Mouse (Mus musculus): ENCODE data around the gene Irgm1.
A peak's percentile ranks its signal among the peaks of the same experiment; 100 is the strongest.
"Not testable (repeated sequence)": the region's sequence is repeated elsewhere in the genome, so short reads cannot be mapped to it uniquely, and the experiment has no call there.

The Irgm1 gene

DNA sequence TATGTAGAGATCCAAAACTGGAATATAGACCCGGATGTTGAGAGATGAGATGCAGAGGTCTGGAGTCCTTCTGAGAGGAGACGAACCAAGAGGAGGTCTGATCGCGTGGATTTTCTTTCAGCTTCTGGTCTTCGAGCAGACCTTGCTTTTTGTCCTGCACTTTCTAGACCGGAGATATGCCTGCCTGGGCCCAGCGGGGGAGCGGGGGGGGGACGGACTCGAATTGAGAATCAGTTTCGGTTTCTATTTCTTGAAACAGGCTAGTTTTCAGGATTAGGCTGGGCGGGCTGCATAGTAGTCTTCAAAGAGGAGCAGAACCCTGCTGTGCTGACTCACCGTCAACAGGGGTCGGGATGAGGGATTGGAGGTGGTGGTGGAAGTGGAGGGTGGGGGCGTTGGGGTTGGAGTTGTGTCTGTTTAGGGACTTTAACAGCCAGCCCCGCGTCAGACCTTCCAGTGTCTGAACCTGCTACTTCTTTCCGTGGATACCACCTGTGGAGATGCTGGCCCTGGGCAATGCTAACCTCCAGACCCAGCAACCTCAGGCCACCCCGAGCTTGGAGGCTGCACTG is at the start of gene Irgm1:
Gene Irgm1 (minus strand): TSS at position 483 of the 572 bp plus-strand sequence.
- peak; percentile 46 to 64 for DNase-seq

DNA sequence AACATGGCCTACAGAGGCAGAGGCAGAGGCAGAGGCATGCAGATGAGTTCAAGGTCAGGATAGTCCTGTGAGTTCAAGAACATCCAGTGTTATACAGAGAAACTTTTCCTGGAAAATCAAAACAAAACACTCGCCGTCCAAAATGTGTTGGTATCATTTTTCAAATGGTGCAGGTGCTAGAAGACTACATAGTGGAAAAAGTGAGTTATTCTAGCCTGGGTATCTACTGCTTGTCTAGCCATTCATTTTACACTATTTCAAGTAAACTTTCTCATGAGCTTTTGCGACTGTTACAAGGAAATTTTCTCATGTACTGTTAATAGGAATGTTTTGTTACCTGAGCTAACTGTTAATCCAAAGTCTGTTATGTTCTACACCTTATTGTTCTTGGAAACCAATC is 46.9 kb upstream of the Irgm1 start:
- no peak for DNase-seq

DNA sequence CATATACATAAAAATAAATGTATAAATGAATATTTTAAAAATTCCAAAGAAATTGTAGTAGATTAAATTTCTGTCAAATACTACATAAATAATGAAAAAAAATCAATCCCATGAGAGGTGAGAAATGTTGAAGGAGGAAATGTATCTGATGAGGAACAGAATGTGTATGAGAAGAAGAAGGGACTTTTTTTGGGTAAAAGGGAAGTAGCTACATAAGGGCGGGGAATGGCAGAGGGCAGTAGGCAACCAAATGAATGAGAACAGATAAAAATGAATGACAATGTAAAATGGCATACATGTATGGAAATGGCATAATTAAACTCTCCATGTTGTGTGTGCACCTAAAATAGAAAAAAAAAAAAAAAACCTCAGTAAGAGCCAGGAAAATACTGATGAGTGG is 42.1 kb upstream of the Irgm1 start:
- DNase-seq: no peak

DNA sequence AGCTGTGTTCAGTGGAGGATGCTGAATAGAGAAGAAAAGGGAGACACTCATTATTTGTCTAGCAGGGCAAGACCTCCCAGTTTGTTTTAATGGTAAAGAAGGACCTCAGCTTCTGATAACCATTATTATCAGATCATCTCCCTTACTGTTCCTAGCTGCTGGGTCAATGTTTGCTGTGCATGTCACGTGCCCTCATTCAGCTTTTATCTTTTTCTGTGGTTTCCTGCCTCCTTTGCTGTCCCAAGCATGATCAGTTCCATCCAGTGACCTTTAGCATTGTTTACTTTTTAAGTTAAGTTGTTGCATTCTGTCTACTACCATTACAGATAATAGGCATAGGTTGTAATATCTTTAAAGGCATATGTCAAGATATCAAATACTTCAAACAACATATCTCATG is 37.0 kb upstream of the Irgm1 start:
- no peak for DNase-seq

DNA sequence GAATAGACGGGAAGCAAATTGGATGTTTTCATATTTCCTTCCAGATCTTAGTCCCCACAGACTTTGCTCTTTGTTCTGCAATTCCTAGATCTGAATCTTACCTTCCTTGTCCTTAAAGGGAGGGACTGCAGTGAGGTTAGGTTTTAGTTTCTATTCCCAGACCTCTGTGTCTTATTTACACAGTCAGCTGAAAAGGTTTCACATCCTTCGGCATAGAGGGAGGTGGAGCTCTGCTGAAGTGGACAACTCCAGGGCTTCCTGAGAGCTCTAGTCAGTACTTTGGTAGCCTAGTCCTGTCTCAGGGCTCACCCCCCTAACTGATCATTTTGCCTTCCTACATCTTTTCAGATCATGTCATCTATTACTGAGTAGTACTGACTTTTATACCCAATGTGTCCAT is 30.5 kb upstream of the Irgm1 start, which contains the start of gene Gm5431:
Gene Gm5431 (minus strand): TSS at position 194 of the 400 bp plus-strand sequence.
- DNase-seq: no peak

DNA sequence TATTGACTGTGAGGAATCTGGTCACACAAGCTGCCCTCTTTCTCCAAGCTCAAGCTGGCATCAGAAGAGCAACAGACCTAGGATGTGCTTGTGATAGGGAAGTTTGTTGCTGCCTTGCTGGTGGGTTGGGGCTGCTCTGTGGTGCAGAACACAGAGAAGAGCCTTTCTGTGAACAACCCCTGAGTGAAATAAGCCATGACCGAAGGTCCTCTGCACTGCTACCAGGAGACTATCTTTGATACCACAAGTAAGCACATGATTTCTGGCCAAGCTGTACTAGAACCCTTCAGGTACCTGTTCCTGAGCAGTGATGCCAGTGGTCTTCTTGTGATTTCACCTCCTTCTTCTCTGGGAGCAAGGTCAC is 30.1 kb upstream of the Irgm1 start:
- DNase-seq: not testable (repeated sequence)

DNA sequence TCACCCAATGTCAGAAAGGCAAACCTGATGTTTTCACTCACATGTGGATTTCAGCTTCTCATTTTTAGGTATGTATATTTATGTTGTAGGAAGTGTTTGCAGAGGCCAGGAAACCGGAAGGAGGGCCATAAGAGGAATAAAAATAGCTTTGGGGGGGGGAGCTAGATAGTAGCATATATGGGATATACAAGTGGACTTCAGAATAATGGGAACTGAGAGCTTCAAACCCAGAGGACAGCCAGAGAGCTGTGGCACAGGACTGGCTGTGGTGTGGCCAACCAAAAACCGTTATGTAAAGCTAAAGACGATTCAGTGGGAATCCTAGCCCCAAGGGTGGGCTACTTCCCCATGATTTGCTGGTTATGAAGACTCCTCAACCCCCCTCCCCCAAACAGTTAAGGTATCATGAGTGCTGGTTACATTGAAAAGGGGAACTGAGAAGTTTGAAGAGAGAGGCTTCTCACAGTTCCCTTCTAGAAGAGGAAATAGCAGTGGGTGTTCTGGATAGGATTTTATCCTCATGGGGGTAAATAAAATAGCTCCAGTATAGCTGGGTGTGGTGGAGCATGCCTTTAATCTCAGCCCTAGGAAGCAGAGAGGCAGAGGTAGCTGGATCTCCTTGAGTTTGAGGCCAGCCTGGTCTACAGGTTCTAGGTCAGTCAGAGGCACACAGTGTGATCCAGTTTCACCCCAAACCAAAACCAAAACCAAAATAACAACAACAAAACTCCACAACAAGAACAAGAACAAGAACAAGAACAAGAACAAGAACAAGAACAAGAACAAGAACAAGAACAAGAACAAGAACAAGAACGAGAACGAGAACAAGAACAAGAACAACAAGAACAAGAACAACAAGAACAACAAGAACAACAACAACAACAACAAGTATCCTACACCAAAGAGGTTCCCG is 29.4 kb upstream of the Irgm1 start:
- DNase-seq: not testable (repeated sequence)

DNA sequence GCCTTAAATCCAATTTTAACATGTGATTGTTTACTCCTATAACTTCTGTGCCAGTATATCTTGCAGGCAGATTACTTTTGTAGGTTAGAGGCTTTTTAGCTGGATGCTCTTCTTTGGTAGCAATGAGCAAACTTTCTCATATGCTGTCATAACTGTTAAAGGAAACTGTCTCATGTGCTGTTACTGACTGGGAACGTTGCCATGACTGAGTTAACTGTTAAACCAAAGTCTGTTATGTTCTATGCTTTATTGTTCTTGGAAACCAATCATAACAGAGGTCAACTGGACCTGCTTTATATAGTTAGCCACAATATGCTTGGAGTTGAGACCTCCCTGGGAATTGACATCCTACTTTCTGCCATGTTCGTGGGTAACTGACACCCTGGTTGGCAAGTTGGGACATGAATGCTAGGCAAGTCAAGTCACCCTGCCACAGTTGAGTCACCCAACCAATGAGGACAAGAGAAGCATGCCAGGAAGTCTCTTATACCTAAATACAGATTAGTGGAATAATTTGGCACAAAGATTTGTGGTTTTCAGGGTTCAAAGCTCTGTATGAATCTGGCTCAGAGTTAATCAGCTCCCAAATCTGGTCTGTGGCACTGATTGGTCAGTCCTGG is 27.4 kb upstream of the Irgm1 start:
- no peak for DNase-seq

DNA sequence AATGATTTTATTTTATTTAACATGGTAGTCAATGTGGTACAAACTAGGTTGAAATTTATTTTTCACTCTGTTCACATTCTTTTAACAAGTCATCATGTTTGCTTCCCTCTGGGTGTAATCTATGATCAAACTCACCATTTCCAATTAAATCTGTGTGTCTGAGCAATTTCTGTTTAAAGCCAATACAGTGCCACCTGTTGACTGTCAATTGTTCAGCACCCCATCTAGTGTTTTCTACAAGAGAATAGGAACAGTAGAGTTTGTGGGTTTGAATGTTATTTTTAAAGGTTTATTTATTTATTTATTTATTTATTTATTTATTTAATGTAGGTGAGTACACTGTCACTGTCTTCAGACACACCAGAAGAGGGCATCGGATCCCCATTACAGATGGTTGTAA is 5.2 kb upstream of the Irgm1 start:
- DNase-seq: no peak

DNA sequence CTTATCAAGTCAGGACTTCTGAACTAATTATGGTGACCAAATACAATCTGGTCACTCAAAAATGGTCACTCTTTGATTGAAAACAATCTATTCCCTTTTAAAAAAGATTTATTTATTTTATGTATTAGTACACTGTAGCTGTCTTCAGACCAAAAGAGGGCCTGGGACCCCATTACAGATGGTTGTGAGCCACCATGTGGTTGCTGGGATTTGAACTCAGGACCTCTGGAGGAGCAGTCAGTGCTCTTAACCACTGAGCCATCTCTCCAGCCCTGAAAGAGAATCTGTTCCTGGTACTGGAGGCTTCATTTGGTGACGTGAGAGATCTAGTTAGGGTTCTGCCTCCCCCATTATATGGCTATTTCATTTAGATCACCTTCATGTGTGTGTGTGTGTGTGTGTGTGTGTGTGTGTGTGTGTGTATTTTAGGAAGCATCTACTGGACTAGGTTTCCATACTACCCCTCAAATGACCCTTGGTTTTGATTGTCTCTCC is 3.9 kb upstream of the Irgm1 start:
- DNase-seq: not testable (repeated sequence)

DNA sequence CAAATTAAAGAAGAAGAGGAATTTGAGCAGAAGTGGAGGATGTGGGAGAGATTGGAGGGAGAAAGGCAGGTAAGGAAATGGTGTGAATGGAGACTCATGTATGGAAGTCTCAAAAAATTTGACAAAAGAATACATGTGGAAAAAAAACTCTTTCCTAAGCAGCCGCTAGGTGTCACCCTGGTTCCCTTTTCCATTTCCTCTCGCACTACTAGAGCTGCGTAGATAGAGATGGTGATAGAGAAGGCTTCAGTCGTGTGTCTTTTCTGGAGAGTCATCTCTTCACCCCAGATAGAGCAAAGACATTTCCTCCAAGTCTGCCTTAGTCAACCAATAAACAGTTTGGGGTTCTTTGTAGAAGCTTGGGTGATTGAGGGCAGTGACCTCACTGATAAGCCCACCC is 3.0 kb upstream of the Irgm1 start:
- DNase-seq: peak; percentile 25 to 65

DNA sequence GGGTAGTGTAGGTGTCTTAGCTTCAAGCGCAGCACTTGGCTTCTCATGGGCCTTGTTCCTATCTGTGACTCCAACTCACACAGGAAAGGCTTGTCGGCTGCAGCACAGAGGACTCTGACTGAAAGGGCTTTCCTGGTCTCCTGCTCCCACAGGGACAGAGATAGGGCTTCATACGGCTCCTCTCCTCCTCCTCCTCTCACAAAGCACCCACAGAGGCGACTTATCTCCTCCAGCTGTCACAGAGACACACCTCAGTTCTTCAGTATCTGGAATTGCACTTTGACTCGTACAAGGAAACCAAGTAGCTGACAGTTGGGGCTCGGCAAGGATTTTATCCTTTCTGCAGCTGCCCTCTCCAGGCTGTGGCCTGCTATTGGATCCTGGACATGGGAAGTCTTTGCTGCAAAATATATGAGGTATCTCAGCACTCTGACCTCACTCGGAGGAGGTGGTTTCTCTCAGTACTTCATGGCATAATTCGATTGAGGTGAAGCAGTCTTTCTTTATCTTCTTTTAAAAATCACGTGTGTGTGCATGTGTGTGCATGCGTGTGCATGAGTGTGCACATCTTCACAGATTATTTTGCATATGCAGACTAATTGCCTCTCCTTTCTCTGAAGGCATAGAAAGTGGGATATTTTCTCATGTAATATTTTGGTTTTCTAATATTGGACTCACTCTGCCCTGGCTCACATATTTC is 2.3 kb upstream of the Irgm1 start:
- no peak for DNase-seq

DNA sequence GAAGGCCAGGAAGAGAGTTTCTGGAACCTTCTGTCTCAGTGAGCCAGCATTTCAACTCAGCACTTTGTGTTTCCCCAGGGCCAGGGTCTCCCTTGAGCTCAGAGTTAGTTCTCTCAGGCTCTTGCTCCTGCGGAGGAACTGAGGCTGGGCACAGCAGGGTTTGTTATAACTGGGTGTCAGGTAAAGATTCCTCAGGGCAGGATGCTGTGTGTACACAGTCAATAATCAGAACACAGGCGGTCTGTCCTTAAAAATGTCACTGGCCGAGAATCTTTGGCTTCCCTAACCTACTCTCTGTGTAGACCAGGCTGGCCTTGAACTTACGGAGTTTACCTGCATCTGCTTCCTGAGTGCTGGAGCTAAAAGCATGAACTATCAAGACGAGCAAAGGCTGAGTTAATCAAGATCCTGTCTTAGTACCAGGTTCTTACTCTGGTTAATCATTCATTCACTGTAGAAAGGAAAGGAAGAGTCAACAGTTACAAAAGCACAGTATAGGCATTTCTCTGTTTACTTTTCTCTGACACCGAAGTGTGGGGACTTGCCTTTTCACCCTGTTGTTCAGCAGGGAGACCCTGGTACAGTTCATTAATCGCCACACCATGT is 1.3 kb upstream of the Irgm1 start:
- DNase-seq: no peak

DNA sequence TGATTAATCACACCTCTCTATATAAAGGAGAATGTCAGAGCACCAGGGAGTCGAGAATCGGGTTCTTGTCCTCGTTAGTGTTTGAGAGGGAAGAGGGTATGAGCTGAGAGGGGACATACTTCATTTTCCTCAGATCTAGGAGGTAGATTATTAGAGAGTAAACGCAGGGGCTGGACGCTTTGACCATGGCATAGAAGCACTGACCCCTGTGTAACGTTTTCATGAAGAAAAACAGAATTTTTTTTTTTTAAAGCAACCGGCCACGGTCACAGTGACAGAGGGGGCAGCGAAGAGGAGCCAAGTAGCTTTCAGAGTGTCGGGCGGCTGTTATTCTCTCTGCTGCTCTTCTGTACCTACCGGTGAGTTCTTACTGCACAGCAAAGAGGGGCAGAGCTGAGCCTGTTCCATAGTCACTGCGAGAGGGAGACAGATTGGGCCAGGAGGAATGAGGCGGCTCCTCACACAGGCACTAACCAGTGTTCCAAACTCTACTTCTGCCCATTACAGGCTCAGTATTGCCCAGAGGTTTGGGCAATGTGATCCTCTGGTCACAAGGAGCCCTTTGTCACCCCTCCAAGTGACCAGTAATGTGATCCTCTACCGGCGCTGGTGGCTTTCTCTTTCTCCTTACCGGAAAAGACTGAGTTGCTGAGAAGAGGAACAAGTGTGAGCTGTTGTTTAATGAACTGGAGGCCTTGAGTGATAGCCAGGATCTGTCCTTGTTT is 496 bp upstream of the Irgm1 start:
- peak; percentile 32 to 41 for DNase-seq

DNA sequence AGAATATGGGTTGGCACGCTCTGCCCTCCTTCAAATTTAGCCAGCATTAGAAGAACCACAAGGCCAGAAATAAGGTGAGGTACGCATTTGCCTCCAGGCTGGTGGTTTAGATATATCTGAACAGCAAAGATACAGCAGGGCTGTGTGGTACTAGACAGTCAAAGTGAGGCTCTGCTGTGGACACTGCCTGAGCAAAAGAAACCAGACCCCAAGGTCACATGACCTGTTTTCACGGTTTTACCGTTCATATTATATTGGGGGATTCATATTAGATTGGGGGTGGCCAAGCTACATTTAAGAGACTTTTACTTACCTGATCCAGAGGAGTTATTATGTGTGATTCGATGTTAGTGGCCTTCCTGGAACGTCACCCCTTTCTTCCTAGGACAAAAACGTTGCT is 702 bp downstream of the Irgm1 start:
- DNase-seq: no peak

DNA sequence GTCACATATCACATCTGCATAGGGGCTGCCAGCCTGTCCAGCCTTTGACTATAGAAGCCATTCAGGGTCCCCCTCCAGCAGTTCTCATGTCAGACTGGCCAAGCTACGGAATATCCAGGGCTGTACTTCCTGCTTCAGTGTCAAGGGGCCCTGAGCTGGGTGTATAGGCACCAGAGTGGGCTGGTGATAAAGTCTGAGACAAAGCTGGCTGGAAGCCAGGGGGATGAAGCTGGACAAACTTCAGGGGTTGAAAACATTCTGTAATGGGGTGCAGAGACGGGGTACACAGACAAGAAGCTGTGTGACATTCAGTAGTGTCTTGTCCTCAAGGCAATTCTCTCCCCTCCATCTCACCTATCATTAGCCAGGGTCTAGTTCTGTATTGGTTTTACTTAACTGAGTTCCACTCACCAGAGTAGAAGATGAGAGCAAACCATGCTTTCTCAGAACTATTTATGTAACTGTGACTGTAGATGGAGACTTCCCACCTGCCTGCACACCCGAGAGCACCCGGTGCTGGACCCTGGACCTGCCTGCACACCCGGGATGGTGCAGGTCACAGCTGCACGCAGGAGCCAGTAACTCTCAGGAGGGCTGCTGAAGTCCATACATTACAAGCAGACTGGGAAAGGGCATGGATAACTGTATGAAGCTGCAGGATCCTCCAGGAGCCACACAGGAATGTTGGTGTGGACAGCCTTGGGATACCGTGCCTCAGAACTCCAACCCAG is 1.9 kb downstream of the Irgm1 start:
- DNase-seq: no peak

DNA sequence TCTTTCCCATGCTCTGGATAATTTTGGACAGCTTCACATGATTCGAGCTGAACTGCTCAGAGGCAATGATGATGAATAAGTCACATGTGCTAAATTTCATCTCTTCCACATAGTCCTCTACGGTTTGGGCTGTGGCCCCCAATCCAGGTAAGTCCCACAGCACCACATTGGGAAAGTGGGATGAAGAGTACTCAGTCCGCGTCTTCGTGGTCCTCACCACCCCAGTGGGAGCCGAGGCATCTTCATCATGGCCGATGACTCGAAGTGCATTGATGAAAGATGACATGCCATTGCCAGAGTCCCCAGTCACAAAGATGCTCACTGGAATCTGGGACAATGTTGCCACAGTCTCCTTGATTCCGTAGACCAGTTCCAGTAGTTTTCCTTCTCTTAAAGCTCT is 5.0 kb downstream of the Irgm1 start:
- DNase-seq: no peak

DNA sequence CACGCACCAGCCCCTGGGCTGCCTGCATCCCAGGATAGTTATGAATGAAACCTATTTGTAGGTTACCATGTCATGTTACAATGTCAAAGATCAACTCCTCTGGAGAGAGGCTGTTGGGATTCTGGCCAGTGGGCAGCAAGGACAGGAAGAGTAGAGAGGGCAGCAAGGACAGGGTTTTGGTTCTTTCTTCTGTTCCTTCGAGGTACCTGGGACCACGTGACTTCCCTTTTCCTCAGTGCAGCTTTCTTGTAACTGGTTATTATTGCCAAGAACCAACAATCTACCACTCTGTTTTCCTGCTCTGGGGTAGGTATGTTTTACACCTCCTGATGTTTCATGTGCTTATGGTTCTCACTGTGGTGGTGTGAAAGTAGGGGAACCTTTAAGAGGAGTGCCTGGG is 7.7 kb downstream of the Irgm1 start:
- no peak for DNase-seq

DNA sequence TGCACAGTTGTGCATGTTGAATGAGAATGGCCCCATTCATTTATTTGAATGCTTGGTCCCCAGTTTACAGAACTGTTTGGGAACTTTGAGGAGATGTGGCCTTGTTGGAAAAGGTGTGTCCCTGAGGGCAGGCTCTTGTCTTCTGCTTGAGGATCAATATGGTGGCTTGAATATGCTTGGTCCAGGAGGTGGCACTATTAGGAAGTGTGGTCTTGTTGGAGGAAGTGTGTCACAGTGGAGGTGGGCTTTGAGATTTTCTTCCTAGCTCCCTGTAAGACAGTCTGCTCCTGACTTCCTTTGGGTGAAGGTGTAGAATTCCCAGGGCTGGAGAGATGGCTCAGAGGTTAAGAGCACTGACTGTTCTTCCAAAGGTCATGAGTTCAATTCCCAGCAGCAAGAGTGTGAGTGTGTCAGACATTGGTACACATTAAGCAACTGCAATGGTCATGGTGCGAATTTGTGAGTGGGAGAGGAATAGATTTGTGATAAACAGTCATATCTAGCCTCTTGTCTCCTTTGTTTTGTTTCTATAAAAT is 8.6 kb downstream of the Irgm1 start:
- no peak for DNase-seq

DNA sequence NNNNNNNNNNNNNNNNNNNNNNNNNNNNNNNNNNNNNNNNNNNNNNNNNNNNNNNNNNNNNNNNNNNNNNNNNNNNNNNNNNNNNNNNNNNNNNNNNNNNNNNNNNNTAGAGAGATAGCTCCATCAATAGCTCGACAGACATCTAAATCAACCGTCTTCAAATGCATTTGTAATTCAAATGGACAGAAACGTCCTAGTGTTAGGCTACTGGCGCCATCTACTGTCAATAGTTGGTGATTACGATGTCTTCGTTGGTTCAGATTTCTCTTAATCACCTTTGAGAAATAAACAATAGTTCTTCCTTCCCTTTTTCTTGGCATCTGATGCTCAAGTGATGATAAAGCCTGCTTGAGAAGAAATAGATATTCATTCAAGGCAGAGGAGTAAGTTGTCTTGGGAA is 12.5 kb downstream of the Irgm1 start:
- peak in 1 of 2 experiments; percentile 74 for DNase-seq
